Comparison of ENCODE assay signal across 22 mouse cellular contexts in genomic region chr6:31081988-31082387, GRCm38 (mm10).
DNase-seq lines count a peak whose midpoint lies in the region; ATAC-seq and TF ChIP-seq lines count a peak whose summit lies in the region.
"Had no signal": no experiment of that assay in that cellular context is flagged by ENCODE, and none has a peak within 500 bp of the region (broad histone marks: within the 10 kb centered on the region; RNA-seq: fewer than 3 reads in every experiment).

No protein-coding gene starts in this region.

- 50% methylated on average over 7 of the region's 7 CpGs for WGBS in heart, adult 2 months

- no peaks in the 10 kb centered on the region for H3K27me3 ChIP-seq in heart, adult 2 months (ENCODE audit: control insufficient read depth, insufficient read depth, low read length)
- H3K27me3 ChIP-seq in megakaryocyte, embryonic 14.5 days (replicated peaks), result no peaks in the 10 kb centered on the region
- H3K27me3 ChIP-seq: heart, embryonic 15.5 days; liver, embryonic 15.5 days; lung, embryonic 15.5 days; midbrain, embryonic 13.5 days had no signal

- TF ChIP-seq CTCF in heart, adult 2 months (IDR thresholded peaks at IDR 0.05), result no peak

- no peaks in the 10 kb centered on the region for H3K9me3 ChIP-seq in megakaryocyte, embryonic 14.5 days
- H3K9me3 ChIP-seq: heart, embryonic 15.5 days; limb, embryonic 10.5 days; liver, embryonic 15.5 days; lung, embryonic 15.5 days; midbrain, embryonic 13.5 days had no signal

- intact Hi-C loops in heart, adult 2 months (cut with DNase I), result loop anchor here (2.0 kb wide), 1 partner anchor 31 kb away; no protein-coding TSS in a partner anchor
- intact Hi-C loops in heart, postnatal 14 days (cut with DNase I), result no loop called here
- intact Hi-C loops in left cerebral cortex, postnatal 14 days (cut with DNase I), result no loop called here

- H3K27ac ChIP-seq in heart, adult 2 months, result peak overlapping the region; percentile 65
- peak overlapping the region; percentile 45 for H3K27ac ChIP-seq in brown adipose tissue, adult 24 weeks (replicated peaks; ENCODE audit: low read depth, low read length)
- H3K27ac ChIP-seq: hindbrain, postnatal 0 days; limb, embryonic 10.5 days; liver, embryonic 15.5 days; lung, embryonic 15.5 days; midbrain, embryonic 13.5 days had no signal

- no peak overlapping the region for H3K4me3 ChIP-seq in heart, adult 2 months
- peak overlapping the region; percentile 26 for H3K4me3 ChIP-seq in megakaryocyte, embryonic 14.5 days (replicated peaks)
- H3K4me3 ChIP-seq in brown adipose tissue, adult 24 weeks (ENCODE audit: insufficient read depth, low read depth, low read length), result no peak overlapping the region
- H3K4me3 ChIP-seq: heart, embryonic 15.5 days; limb, embryonic 10.5 days; liver, embryonic 15.5 days; lung, embryonic 15.5 days; midbrain, embryonic 13.5 days had no signal

- H3K36me3 ChIP-seq in heart, adult 2 months (ENCODE audit: control insufficient read depth, insufficient read depth, low read length), result peaks cover 47% of the 10 kb centered on the region
- peaks cover 100% of the 10 kb centered on the region for H3K36me3 ChIP-seq in megakaryocyte, embryonic 14.5 days (replicated peaks; ENCODE audit: low read length)
- H3K36me3 ChIP-seq: heart, embryonic 15.5 days; limb, embryonic 10.5 days; liver, embryonic 15.5 days; lung, embryonic 15.5 days; midbrain, embryonic 13.5 days had no signal

- no peak for DNase-seq in heart, adult 2 months
- DNase-seq in heart, postnatal 14 days, result no peak
- DNase-seq in left cerebral cortex, postnatal 14 days (ENCODE audit: low spot score in 2 of 2), result no peak
- DNase-seq: cerebellum, adult 9-10 months; gastrocnemius, postnatal 14 days; heart, adult 11 months; kidney, postnatal 4 days; liver; right cerebral cortex, postnatal 14 days; spleen, adult 18-20 months had no signal

- no peak for TF ChIP-seq EP300 in heart, adult 2 months (IDR thresholded peaks at IDR 0.05; ENCODE audit: insufficient read depth, low read depth, low read length)

- ATAC-seq in megakaryocyte, adult 5-6 weeks (ENCODE audit: poor library complexity, severe bottlenecking), result no peak
- no peak for ATAC-seq in frontal cortex, adult (ENCODE audit: low TSS enrichment)
- ATAC-seq: forebrain, embryonic 14.5 days; hindbrain, postnatal 0 days; intestine, postnatal 0 days; midbrain, embryonic 13.5 days had no signal

- no peak overlapping the region for H3K9ac ChIP-seq in heart, adult 2 months (ENCODE audit: low read depth, low read length)
- H3K9ac ChIP-seq: heart, embryonic 15.5 days; liver, embryonic 15.5 days; lung, embryonic 15.5 days; midbrain, embryonic 13.5 days had no signal

- TF ChIP-seq POLR2A in heart, adult 2 months (IDR thresholded peaks at IDR 0.05; ENCODE audit: insufficient read depth, low read depth, low read length), result no peak

- no peaks in the 10 kb centered on the region; the same call in 1 of the 2 replicates for H3K79me2 ChIP-seq in heart, adult 2 months (replicated peaks; ENCODE audit: control insufficient read depth, insufficient read depth, low read length)

- peaks cover 44% of the 10 kb centered on the region for H3K4me1 ChIP-seq in heart, adult 2 months (ENCODE audit: control insufficient read depth, insufficient read depth, low read length)
- H3K4me1 ChIP-seq in megakaryocyte, embryonic 14.5 days, result peaks cover 100% of the 10 kb centered on the region
- H3K4me1 ChIP-seq in brown adipose tissue, adult 24 weeks (ENCODE audit: control insufficient read depth, insufficient read depth, insufficient read length, low read length), result peaks cover 30% of the 10 kb centered on the region
